In genomic region chr4:132746911-132747517, GRCm38 (mm10) we compare ENCODE assay signal across 10 mouse cellular contexts. TPM values are rescaled to one million over a fixed set of nuclear protein-coding genes. Genes with fewer than 3 reads are reported as not detected.
DNase-seq lines count a peak whose midpoint lies in the region; ATAC-seq and TF ChIP-seq lines count a peak whose summit lies in the region.
"Had no signal": no experiment of that assay in that cellular context is flagged by ENCODE, and none has a peak within 500 bp of the region (broad histone marks: within the 10 kb centered on the region; RNA-seq: fewer than 3 reads in every experiment).

No protein-coding gene starts in this region.

- no peak overlapping the region for H3K4me2 ChIP-seq in heart, embryonic 15.5 days
- peak overlapping the region; percentile 43 for H3K4me2 ChIP-seq in liver, embryonic 11.5 days
- H3K4me2 ChIP-seq in stomach, postnatal 0 days (replicated peaks; ENCODE audit: low read depth): no peak overlapping the region

- ATAC-seq in heart, embryonic 15.5 days (replicated peaks; ENCODE audit: insufficient number of reproducible peaks, insufficient read depth, low FRiP score, low read depth): no peak
- ATAC-seq in liver, embryonic 11.5 days (replicated peaks; ENCODE audit: low FRiP score): no peak
- no peak for ATAC-seq in stomach, postnatal 0 days (ENCODE audit: low FRiP score, low TSS enrichment)

- H3K36me3 ChIP-seq in heart, embryonic 15.5 days: no peaks in the 10 kb centered on the region
- no peaks in the 10 kb centered on the region for H3K36me3 ChIP-seq in testis, adult 2 months (ENCODE audit: control insufficient read depth, insufficient read depth, low read length)
- H3K36me3 ChIP-seq in liver, embryonic 11.5 days (ENCODE audit: control insufficient read depth, insufficient read depth, low read length): no peaks in the 10 kb centered on the region
- no peaks in the 10 kb centered on the region for H3K36me3 ChIP-seq in stomach, postnatal 0 days (ENCODE audit: control insufficient read depth, insufficient read depth, low read length)
- H3K36me3 ChIP-seq in forebrain, embryonic 10.5 days (replicated peaks): no peaks in the 10 kb centered on the region

- no peaks in the 10 kb centered on the region for H3K27me3 ChIP-seq in heart, embryonic 15.5 days
- no peaks in the 10 kb centered on the region for H3K27me3 ChIP-seq in testis, adult 2 months (ENCODE audit: control insufficient read depth, insufficient read depth, low read length)
- H3K27me3 ChIP-seq in liver, embryonic 11.5 days (replicated peaks; ENCODE audit: control insufficient read depth, insufficient read depth, low read length): no peaks in the 10 kb centered on the region
- H3K27me3 ChIP-seq in stomach, postnatal 0 days (ENCODE audit: control insufficient read depth, insufficient read depth, low read length): no peaks in the 10 kb centered on the region
- H3K27me3 ChIP-seq in forebrain, embryonic 10.5 days (ENCODE audit: poor library complexity, severe bottlenecking): no peaks in the 10 kb centered on the region; the same call in 1 of the 2 replicates

- peak overlapping the region; percentile 50 for H3K27ac ChIP-seq in heart, embryonic 15.5 days
- H3K27ac ChIP-seq in testis, adult 2 months (ENCODE audit: control insufficient read depth, insufficient read depth, low read depth, low read length): 0 out of 2 replicates have a peak overlapping the region, but pooled peaks have one; percentile 41
- H3K27ac ChIP-seq in liver, embryonic 11.5 days (ENCODE audit: low read depth, low read length): peak overlapping the region; percentile 69
- peak overlapping the region; percentile 78 for H3K27ac ChIP-seq in stomach, postnatal 0 days (replicated peaks)
- no peak overlapping the region for H3K27ac ChIP-seq in forebrain, embryonic 10.5 days

- H3K9me3 ChIP-seq in heart, embryonic 15.5 days (replicated peaks): no peaks in the 10 kb centered on the region
- H3K9me3 ChIP-seq in liver, embryonic 11.5 days (ENCODE audit: control insufficient read depth, low read length): no peaks in the 10 kb centered on the region
- no peaks in the 10 kb centered on the region for H3K9me3 ChIP-seq in stomach, postnatal 0 days (ENCODE audit: control insufficient read depth, low read length)
- H3K9me3 ChIP-seq in forebrain, embryonic 10.5 days: no peaks in the 10 kb centered on the region

- TF ChIP-seq POLR2A in testis, adult 2 months (IDR thresholded peaks at IDR 0.05; ENCODE audit: control insufficient read depth, low read depth, low read length): no peak

- no peak for TF ChIP-seq CTCF in testis, adult 2 months (IDR thresholded peaks at IDR 0.05; ENCODE audit: control insufficient read depth, insufficient read depth, insufficient replicate concordance, low read depth, low read length)
- no peak for TF ChIP-seq CTCF in stomach, postnatal 0 days (IDR thresholded peaks at IDR 0.05; ENCODE audit: low read depth)

- DNase-seq in heart, adult 18-20 months: no peak
- DNase-seq in testis, postnatal 14 days (ENCODE audit: low spot score): no peak
- no peak for DNase-seq in liver, embryonic 11.5 days (ENCODE audit: low spot score)
- no peak for DNase-seq in stomach, postnatal 0 days (ENCODE audit: low spot score)
- no peak for DNase-seq in forebrain, embryonic 10.5 days (ENCODE audit: extremely low spot score, low spot score)
- no peak for DNase-seq in embryo, embryonic 11 days
- DNase-seq: cerebellum, adult 8-10 months had no signal

- no peak overlapping the region for H3K4me3 ChIP-seq in heart, embryonic 15.5 days
- H3K4me3 ChIP-seq in testis, adult 2 months (ENCODE audit: control insufficient read depth, low read depth, low read length): no peak overlapping the region
- no peak overlapping the region for H3K4me3 ChIP-seq in liver, embryonic 11.5 days (ENCODE audit: low read depth, low read length)
- H3K4me3 ChIP-seq in stomach, postnatal 0 days (ENCODE audit: low read depth, low read length): no peak overlapping the region
- no peak overlapping the region for H3K4me3 ChIP-seq in forebrain, embryonic 10.5 days

- WGBS in heart, embryonic 15.5 days: 81% methylated on average over 9 of the region's 9 CpGs
- 71% methylated on average over 9 of the region's 9 CpGs for WGBS in liver, embryonic 11.5 days
- 83% methylated on average over 9 of the region's 9 CpGs for WGBS in stomach, postnatal 0 days
- WGBS in forebrain, embryonic 10.5 days: 89% methylated on average over 9 of the region's 9 CpGs

- no peak for TF ChIP-seq EP300 in stomach, postnatal 0 days (optimal IDR thresholded peaks at IDR 0.05)

- no peak overlapping the region for H3K9ac ChIP-seq in heart, embryonic 15.5 days
- H3K9ac ChIP-seq in liver, embryonic 11.5 days (ENCODE audit: low read depth, low read length): peak overlapping the region; percentile 45
- no peak overlapping the region for H3K9ac ChIP-seq in stomach, postnatal 0 days (ENCODE audit: low read length)

- peaks cover 12% of the 10 kb centered on the region for H3K4me1 ChIP-seq in heart, embryonic 15.5 days (replicated peaks)
- no peaks in the 10 kb centered on the region for H3K4me1 ChIP-seq in testis, adult 2 months (ENCODE audit: control insufficient read depth, insufficient read depth, low read length)
- H3K4me1 ChIP-seq in liver, embryonic 11.5 days (replicated peaks; ENCODE audit: control insufficient read depth, insufficient read depth, low read length): peaks cover 10% of the 10 kb centered on the region
- no peaks in the 10 kb centered on the region for H3K4me1 ChIP-seq in stomach, postnatal 0 days (replicated peaks; ENCODE audit: control insufficient read depth, insufficient read depth)
- H3K4me1 ChIP-seq in forebrain, embryonic 10.5 days: 0 out of 2 replicates have a peak, but pooled peaks cover under 1% of the 10 kb centered on the region

RNA-seq across cellular contexts. Expression of gene Smpdl3b, which starts 10.0 kb away (rescaled TPM):
- 3.5 and 4.4 TPM in 2 replicates for polyA plus RNA-seq in heart, embryonic 15.5 days (2015; fragmentation: Nextera tagmentation; extraction: Ambion mirVana)
- total RNA-seq in heart, adult 18-20 months (2021): under 1 TPM; 0.51 to 0.79 TPM
- polyA plus RNA-seq in testis, adult 2 months (2012; rRNA removed): 2.8 and 3.7 TPM in 2 replicates
- 2.9 and 3.2 TPM in 2 replicates for polyA plus RNA-seq in liver, embryonic 11.5 days (2014; fragmentation: Nextera tagmentation; extraction: Ambion mirVana)
- 4.6 and 5.2 TPM in 2 replicates for polyA plus RNA-seq in stomach, postnatal 0 days (2015; fragmentation: Nextera tagmentation; extraction: Ambion mirVana)
- 4.7 and 4.9 TPM in 2 replicates for polyA plus RNA-seq in forebrain, embryonic 10.5 days (2016; fragmentation: Nextera tagmentation; extraction: Ambion mirVana)
- total RNA-seq: megakaryocyte-erythroid progenitor cell, adult 5-6 weeks had no signal

RNA-seq across cellular contexts. Expression of gene Xkr8, which starts 14.7 kb away (rescaled TPM):
- 2.1 and 4.8 TPM in 2 replicates for polyA plus RNA-seq in heart, embryonic 15.5 days (2015; fragmentation: Nextera tagmentation; extraction: Ambion mirVana)
- 1 to 10 TPM; 1.7 to 2.0 TPM for total RNA-seq in heart, adult 18-20 months (2021)
- 141 and 155 TPM in 2 replicates for polyA plus RNA-seq in testis, adult 2 months (2012; rRNA removed)
- 5.1 and 7.7 TPM in 2 replicates for polyA plus RNA-seq in liver, embryonic 11.5 days (2014; fragmentation: Nextera tagmentation; extraction: Ambion mirVana)
- 1.8 and 2.5 TPM in 2 replicates for polyA plus RNA-seq in stomach, postnatal 0 days (2015; fragmentation: Nextera tagmentation; extraction: Ambion mirVana)
- 4.4 and 5.0 TPM in 2 replicates for polyA plus RNA-seq in forebrain, embryonic 10.5 days (2016; fragmentation: Nextera tagmentation; extraction: Ambion mirVana)

RNA-seq across cellular contexts. Expression of gene Rpa2, which starts 21.1 kb away (rescaled TPM):
- 60.8 and 71.2 TPM in 2 replicates for polyA plus RNA-seq in heart, embryonic 15.5 days (2015; fragmentation: Nextera tagmentation; extraction: Ambion mirVana)
- 10 to 100 TPM; 11.8 to 14.1 TPM for total RNA-seq in heart, adult 18-20 months (2021)
- polyA plus RNA-seq in testis, adult 2 months (2012; rRNA removed): 15.5 and 18.0 TPM in 2 replicates
- 156 and 165 TPM in 2 replicates for polyA plus RNA-seq in liver, embryonic 11.5 days (2014; fragmentation: Nextera tagmentation; extraction: Ambion mirVana)
- 29.8 and 32.1 TPM in 2 replicates for polyA plus RNA-seq in stomach, postnatal 0 days (2015; fragmentation: Nextera tagmentation; extraction: Ambion mirVana)
- 221 and 222 TPM in 2 replicates for polyA plus RNA-seq in forebrain, embryonic 10.5 days (2016; fragmentation: Nextera tagmentation; extraction: Ambion mirVana)

RNA-seq across cellular contexts. Expression of gene Themis2, which starts 49.2 kb away (rescaled TPM):
- 0.94 and 1.9 TPM in 2 replicates for polyA plus RNA-seq in heart, embryonic 15.5 days (2015; fragmentation: Nextera tagmentation; extraction: Ambion mirVana)
- 1 to 10 TPM; 1.5 to 2.1 TPM for total RNA-seq in heart, adult 18-20 months (2021)
- polyA plus RNA-seq in testis, adult 2 months (2012; rRNA removed): 0.25 and 0.57 TPM in 2 replicates
- polyA plus RNA-seq in liver, embryonic 11.5 days (2014; fragmentation: Nextera tagmentation; extraction: Ambion mirVana): 2.7 and 3.3 TPM in 2 replicates
- 0.72 and 0.79 TPM in 2 replicates for polyA plus RNA-seq in stomach, postnatal 0 days (2015; fragmentation: Nextera tagmentation; extraction: Ambion mirVana)
- 0.89 and 0.93 TPM in 2 replicates for polyA plus RNA-seq in forebrain, embryonic 10.5 days (2016; fragmentation: Nextera tagmentation; extraction: Ambion mirVana)

Comparison
In these comparisons a context has a peak if more than half of its experiments do, and no peak if none do; other contexts are left out.
1. RNA of gene Xkr8, which starts 14.7 kb away (polyA plus RNA-seq): 141 to 155 TPM in testis, adult 2 months; 5.1 to 7.7 TPM in liver, embryonic 11.5 days, 4.4 to 5.0 TPM in forebrain, embryonic 10.5 days, 1.8 to 2.5 TPM in stomach, postnatal 0 days and 2.1 to 4.8 TPM in heart, embryonic 15.5 days; every median in the first group is over 10 times any median in the second.